Mouse (Mus musculus) testis, adult 2 months (tissue): ENCODE measurements at regions not wholly inside any gene's neighbourhood (a gene's known extent, or its start where the extent isn't known, plus 50 kb on each side); places are given as distances from the start of the nearest gene placed in this dataset.

ENCODE experiments used
- H3K27ac ChIP-seq: fragments of 200-500 bp; 2 replicates; pipeline ENCODE4 v1.5.1; 2012; ENCODE audit warnings: low read depth, low read length; ENCODE audit not compliant: control insufficient read depth, insufficient read depth
- H3K27me3 ChIP-seq: fragments of 200-500 bp; 2 replicates; pipeline ENCODE4 v1.6.1; 2012; ENCODE audit warnings: mild to moderate bottlenecking, low read length, moderate library complexity; ENCODE audit not compliant: control insufficient read depth, insufficient read depth
- H3K36me3 ChIP-seq: fragments of 200-500 bp; 2 replicates; pipeline ENCODE4 v1.6.1; 2012; ENCODE audit warnings: mild to moderate bottlenecking, low read length; ENCODE audit not compliant: control insufficient read depth, insufficient read depth
- H3K4me1 ChIP-seq: fragments of 200-500 bp; 2 replicates; pipeline ENCODE4 v1.6.1; 2012; ENCODE audit warnings: low read length; ENCODE audit not compliant: control insufficient read depth, insufficient read depth
- H3K4me3 ChIP-seq: fragments of 200-500 bp; 2 replicates; pipeline ENCODE4 v1.5.1; 2012; ENCODE audit warnings: low read depth, mild to moderate bottlenecking, low read length, moderate library complexity, mixed read lengths; ENCODE audit not compliant: control insufficient read depth
- CTCF ChIP-seq: fragments of 200-500 bp; IDR thresholded peaks from 2 replicates; pipeline ENCODE4 v1.5.1; 2012; ENCODE audit warnings: low read depth, mild to moderate bottlenecking, inconsistent platforms, low read length, moderate library complexity; ENCODE audit not compliant: control insufficient read depth, insufficient read depth, insufficient replicate concordance
- POLR2A ChIP-seq: fragments of 200-500 bp; IDR thresholded peaks from 2 replicates; pipeline ENCODE4 v1.6.1; 2012; ENCODE audit warnings: low read depth, mild to moderate bottlenecking, inconsistent platforms, low read length, moderate library complexity; ENCODE audit not compliant: control insufficient read depth

DNA sequence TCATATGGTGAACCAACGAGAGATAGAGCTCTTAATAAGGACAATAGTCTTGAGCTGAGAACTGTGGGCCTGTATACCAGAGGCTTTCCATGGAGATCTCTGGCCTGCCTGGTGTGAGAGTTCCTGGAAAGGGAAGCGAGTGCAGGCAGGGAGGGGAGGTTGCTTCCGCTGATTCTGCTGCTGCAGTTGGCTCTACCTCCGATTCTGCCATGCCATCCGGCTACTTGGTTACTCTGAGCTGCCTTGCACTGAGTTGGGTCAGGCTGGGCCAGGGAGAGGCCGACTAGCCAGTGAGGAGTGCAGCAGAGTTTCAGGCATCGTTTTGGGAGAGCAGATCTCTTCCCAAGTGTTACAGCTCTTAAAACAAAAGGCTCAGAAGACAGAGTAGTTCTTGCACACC lies 285.2 kb downstream of the Dhx35 start:
- TF ChIP-seq POLR2A (no peak), CTCF (no peak)
- Histone ChIP-seq H3K4me3 (no peak overlapping the region), H3K4me1 (no peaks in the 10 kb centered on the region), H3K27me3 (no peaks in the 10 kb centered on the region), H3K36me3 (no peaks in the 10 kb centered on the region), H3K27ac (no peak overlapping the region)

DNA sequence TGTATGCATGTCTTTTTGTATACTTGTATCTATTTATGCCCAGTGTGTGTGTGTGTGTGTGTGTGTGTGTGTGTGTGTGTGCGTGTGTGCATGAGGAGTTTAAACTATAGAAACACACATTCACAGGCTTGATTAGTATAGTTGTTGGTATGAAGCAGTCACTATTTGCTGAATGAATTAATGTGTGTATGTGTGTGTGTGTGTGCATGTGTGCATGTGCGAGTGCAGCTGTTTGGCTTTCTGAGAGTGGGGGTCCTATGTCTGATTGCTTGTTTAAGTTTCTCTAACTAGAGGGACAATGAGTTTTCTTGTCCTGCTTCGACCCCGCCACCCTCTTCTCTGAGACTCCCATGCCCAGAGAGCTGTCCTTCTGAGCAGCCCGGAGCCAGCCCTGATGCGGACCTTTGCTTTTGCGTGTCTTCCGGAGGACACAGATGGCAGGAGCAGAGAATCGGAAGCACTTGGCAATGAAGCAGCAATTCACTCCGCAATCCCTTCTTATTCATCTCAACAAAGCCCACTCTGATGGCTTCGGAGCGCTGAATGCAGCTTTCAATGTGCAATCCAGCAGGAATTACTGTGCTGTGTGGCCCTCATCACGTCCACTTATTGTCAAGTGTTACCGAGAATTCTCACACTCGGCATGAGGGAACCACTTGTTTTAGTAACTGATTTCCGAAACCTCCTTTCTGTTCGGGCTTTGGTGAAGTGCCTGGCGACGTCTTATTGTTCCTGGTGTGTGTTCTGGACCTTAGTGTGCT lies 286.4 kb downstream of the Dhx35 start:
- Histone ChIP-seq H3K4me3 (no peak overlapping the region), H3K36me3 (no peaks in the 10 kb centered on the region), H3K4me1 (no peaks in the 10 kb centered on the region), H3K27ac (no peak overlapping the region), H3K27me3 (no peaks in the 10 kb centered on the region)
- TF ChIP-seq POLR2A: no peak
- TF ChIP-seq CTCF: no peak

DNA sequence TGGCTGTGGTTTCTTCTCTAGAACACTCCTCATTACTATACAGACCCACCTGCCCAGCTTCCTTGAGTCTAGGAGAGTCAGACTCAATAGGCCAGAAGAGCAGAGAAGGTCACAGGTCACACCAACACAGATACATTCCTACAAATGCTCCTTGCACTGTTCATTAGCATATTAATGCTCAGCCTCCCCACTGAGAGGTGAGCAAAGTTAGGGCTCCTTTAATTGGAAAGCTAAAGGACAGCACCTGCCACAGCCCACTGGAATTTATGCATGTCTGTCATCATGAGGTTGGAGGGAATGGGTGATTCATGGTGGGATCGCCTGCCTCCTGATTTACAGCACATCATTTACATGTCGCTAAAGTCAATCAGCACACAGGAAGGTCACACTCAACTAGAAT lies 292.2 kb downstream of the Dhx35 start:
- TF ChIP-seq CTCF: no peak
- no peak for TF ChIP-seq POLR2A

DNA sequence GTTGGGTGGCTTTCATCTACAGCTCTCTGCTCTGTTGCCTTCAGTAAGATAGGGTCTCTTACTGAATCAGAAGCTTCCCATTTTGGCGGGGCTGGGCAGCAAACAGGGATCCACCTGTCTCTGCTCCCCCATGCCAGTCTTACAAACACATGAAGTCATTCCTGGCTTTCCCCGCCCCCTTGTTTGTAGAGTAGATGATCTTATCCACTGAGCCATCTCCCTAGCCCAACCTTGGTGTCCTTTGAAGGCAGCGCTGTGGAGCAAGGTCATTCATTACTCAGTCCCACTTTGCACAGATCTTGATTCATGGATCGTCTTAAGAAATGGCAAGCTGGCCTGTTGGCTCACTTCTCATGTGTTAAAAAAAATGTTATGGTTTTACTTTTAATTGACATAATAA lies 293.6 kb downstream of the Dhx35 start:
- Histone ChIP-seq H3K27ac (no peak overlapping the region), H3K36me3 (no peaks in the 10 kb centered on the region), H3K27me3 (no peaks in the 10 kb centered on the region), H3K4me3 (no peak overlapping the region), H3K4me1 (no peaks in the 10 kb centered on the region)
- TF ChIP-seq CTCF (no peak), POLR2A (no peak)

More for the DNA sequence above, 292.2 kb downstream of the Dhx35 start:
- H3K27ac ChIP-seq: no peak overlapping the region
- no peaks in the 10 kb centered on the region for H3K36me3 ChIP-seq
- no peak overlapping the region for H3K4me3 ChIP-seq
- H3K27me3 ChIP-seq: no peaks in the 10 kb centered on the region
- no peaks in the 10 kb centered on the region for H3K4me1 ChIP-seq

DNA sequence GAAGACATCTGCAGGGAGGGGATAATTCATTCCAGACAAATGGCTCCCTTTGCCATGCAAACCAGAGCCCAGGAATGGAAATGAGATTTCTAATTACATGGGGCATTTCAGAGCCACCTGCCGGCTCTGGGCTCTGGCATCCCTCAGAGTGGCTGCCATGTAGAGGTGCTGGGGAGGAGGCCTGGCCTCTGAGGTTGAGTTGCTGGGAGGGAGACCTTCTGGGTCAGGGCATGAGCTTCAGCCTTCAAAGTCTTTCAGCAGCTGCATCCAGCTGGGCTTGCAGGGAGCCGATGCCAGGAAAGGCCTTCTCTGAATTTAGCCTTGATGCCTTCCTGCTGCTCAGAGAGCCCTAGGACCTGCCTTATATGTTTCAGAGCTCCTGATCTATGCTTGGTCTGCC lies 302.1 kb downstream of the Dhx35 start:
- H3K27ac ChIP-seq: no peak overlapping the region

DNA sequence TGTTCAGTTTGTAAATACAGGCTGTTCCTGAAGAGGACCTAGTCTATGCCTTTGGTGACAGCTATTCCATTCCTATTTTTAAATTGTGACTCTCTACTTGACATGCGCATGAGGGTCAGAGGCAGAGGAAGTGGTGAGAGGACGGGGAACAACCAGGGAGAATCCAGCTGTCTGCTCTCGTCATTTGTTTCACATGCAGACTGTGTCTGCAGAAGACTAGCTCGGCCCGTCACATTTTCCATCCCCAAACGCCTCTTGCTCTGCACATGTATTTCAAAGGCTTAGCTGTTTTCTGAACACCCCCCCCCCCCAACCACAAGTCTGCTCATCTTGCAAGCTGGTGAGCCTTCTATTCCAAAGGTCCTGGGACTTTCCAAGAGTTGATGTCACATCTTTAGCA lies 339.4 kb downstream of the Dhx35 start:
- Histone ChIP-seq H3K4me3 (no peak overlapping the region), H3K4me1 (no peaks in the 10 kb centered on the region), H3K36me3 (no peaks in the 10 kb centered on the region), H3K27ac (no peak overlapping the region), H3K27me3 (no peaks in the 10 kb centered on the region)
- TF ChIP-seq CTCF: no peak
- TF ChIP-seq POLR2A: no peak

More for the DNA sequence above, 302.1 kb downstream of the Dhx35 start:
- Histone ChIP-seq H3K4me3 (no peak overlapping the region), H3K4me1 (no peaks in the 10 kb centered on the region), H3K27me3 (no peaks in the 10 kb centered on the region), H3K36me3 (no peaks in the 10 kb centered on the region)
- TF ChIP-seq CTCF: no peak
- TF ChIP-seq POLR2A: no peak

DNA sequence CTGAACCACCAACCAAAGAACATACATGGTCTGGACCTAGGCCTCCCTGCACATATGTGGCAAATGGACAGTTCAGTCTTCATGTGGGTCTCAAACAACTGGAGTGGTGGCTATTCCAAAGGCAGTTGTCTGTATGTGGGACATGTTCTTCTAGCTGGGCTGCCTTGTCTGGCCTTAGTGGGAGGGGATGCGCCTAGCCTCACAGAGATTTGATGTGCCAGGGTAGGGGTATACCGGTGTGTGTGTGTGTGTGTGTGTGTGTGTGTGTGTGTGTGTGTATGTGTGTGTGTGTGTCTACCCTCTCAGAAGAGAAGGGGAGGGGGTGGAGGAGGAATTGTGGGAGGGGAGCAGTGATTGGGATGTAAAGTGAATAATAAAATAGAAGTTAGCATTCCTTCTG lies 344.0 kb downstream of the Dhx35 start:
- no peaks in the 10 kb centered on the region for H3K4me1 ChIP-seq
- H3K4me3 ChIP-seq: no peak overlapping the region
- H3K27me3 ChIP-seq: no peaks in the 10 kb centered on the region

More for the DNA sequence above, 344.0 kb downstream of the Dhx35 start:
- no peak for TF ChIP-seq CTCF
- no peak for TF ChIP-seq POLR2A
- Histone ChIP-seq H3K27ac (no peak overlapping the region), H3K36me3 (no peaks in the 10 kb centered on the region)
